Mouse (Mus musculus) embryonic facial prominence, embryonic 14.5 days (tissue): ENCODE data around the gene E4f1. TPM values are rescaled to one million over a fixed set of nuclear protein-coding genes. Genes with fewer than 3 reads are reported as not detected.
"Not testable (repeated sequence)": the region's sequence is repeated elsewhere in the genome, so short reads cannot be mapped to it uniquely, and the experiment has no call there.

Experiments used
- ATAC-seq: fragments of 200-750 bp; cut with Nextera tagmentation; 2 replicates; pipeline ENCODE4 v1.8.0; 2017; ENCODE audit warnings: low read depth, moderate number of reproducible peaks, moderate TSS enrichment
- DNase-seq: peaks from one replicate; pipeline ENCODE4 v3.0.0-alpha.2; 2015; ENCODE audit warnings: low spot score
- H3K27ac ChIP-seq: fragments of 300-500 bp; sonication (generic); replicated peaks from 2 replicates; pipeline ENCODE4 v1.5.1; 2014; ENCODE audit warnings: low read depth, mild to moderate bottlenecking, low read length, moderate library complexity
- H3K27me3 ChIP-seq: fragments of 300-500 bp; sonication (generic); replicated peaks from 2 replicates; pipeline ENCODE4 v1.6.1; 2014; ENCODE audit warnings: low read length; ENCODE audit not compliant: control insufficient read depth, insufficient read depth
- H3K36me3 ChIP-seq: fragments of 300-500 bp; sonication (generic); 2 replicates; pipeline ENCODE4 v1.6.1; 2014; ENCODE audit warnings: low read length, mixed read lengths; ENCODE audit not compliant: control insufficient read depth, insufficient read depth
- H3K4me1 ChIP-seq: fragments of 300-500 bp; sonication (generic); 2 replicates; pipeline ENCODE4 v1.6.1; 2014; ENCODE audit warnings: antibody characterized with exemption, low read length; ENCODE audit not compliant: control insufficient read depth, insufficient read depth
- H3K4me2 ChIP-seq: fragments of 300-500 bp; sonication (generic); 2 replicates; pipeline ENCODE4 v1.6.1; 2014; ENCODE audit warnings: low read depth, mild to moderate bottlenecking, low read length, moderate library complexity, mixed read lengths
- H3K4me3 ChIP-seq: fragments of 300-500 bp; sonication (generic); 2 replicates; pipeline ENCODE4 v1.5.1; 2014; ENCODE audit warnings: low read depth, mild to moderate bottlenecking, low read length
- H3K9ac ChIP-seq: fragments of 300-500 bp; sonication (generic); 2 replicates; pipeline ENCODE4 v1.6.1; 2014; ENCODE audit warnings: low read depth, mild to moderate bottlenecking, low read length, moderate library complexity, mixed read lengths
- H3K9me3 ChIP-seq: fragments of 300-500 bp; sonication (generic); 2 replicates; pipeline ENCODE4 v1.6.1; 2016; ENCODE audit warnings: low read length; ENCODE audit not compliant: control insufficient read depth
- WGBS: fragments of 180-500 bp; shearing (Covaris S2); extraction: QIAGEN DNeasy Blood & Tissue Kit; methylation state at CpG from one replicate; pipeline ENCODE4 v1.1.7; 2014; 5-methylcytosine and 5-hydroxymethylcytosine counted together
- polyA plus RNA-seq: library from polyadenylated mRNA; unstranded; fragments of >200 nt; fragmentation: Nextera tagmentation; extraction: Ambion mirVana; gene quantifications from 2 replicates; pipeline ENCODE4 v1.2.1, GENCODE M21; 2014

Gene E4f1
- polyA plus RNA-seq, 1 experiment from 2014 or later, result 13.3 TPM

DNA sequence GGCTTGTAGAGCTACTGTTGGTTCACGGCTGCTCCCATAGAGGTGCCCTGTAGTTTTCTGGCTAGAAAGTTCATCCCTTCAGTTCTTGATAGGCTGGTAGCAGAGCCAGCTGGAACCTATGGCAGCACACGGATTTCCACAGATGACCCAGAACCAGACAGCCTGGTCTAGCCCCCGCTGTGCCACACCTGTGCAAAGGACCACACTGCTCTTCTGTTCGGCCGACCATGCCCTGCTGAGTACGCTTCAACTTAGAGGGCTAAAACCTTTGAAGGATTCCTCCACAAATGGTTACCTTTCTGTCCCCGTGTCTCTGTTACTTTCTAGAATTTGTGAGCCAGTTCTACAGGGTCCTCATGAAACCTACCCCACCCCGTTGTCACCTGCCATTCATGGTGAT lies 44.8 kb downstream of the E4f1 start:
- H3K9me3 ChIP-seq, H3K4me3 ChIP-seq, H3K9ac ChIP-seq, H3K27ac ChIP-seq, ATAC-seq, H3K4me1 ChIP-seq, H3K27me3 ChIP-seq, DNase-seq, H3K4me2 ChIP-seq: not testable (repeated sequence)
- H3K36me3 ChIP-seq, result peaks cover 52% of the 10 kb centered on the region
- WGBS, result 93% methylated on average over 4 of the region's 8 CpGs

DNA sequence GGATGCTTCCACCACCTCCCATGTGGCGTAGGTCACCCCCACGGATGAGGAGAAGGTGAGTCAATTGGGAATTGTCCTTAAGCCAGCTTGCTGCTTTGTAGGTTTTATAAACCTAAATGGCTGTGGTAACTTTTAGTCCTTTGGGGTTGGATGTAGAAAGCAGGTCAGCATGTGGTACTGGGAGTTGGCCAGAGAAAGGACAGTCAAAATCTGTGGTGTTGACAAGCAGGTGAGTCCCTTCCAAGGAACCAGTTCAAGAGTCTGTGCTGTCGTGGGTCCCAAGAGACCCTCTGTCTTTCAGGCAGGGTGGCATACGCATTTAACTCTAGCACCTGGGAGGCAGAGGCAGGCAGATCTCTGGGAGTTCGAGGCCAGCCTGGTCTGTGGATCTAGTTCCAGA lies 45.6 kb downstream of the E4f1 start:
- Histone ChIP-seq H3K4me3 (no peak overlapping the region), H3K4me1 (peaks cover 4% of the 10 kb centered on the region)
- no peak for DNase-seq

DNA sequence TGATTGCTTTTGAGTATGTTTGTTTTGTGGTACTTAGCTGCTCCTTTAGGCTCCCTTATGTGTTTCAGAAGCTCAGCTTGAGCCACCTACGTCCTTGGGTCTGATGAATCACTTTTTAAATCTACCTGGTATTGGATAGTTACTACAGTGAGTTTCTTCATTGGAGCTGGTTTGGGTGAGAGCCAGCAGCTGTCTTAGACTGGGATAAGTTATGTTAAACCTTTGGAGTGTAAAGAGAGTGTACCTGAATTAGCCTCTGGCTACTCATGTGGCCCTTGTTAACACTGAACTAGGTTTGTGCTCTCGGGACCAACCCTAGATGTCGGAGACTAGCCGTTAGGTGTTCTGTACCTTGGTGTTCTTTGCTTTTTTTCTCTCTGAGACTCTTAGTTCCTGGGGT lies 47.0 kb downstream of the E4f1 start:
- ATAC-seq, result no peak
- no peak for DNase-seq
- no peak overlapping the region for H3K9ac ChIP-seq
- no peaks in the 10 kb centered on the region for H3K27me3 ChIP-seq
- H3K36me3 ChIP-seq, result peaks cover 74% of the 10 kb centered on the region
- H3K4me1 ChIP-seq, result peaks cover 4% of the 10 kb centered on the region
- no peak overlapping the region for H3K27ac ChIP-seq
- no peak overlapping the region for H3K4me3 ChIP-seq
- no peaks in the 10 kb centered on the region for H3K9me3 ChIP-seq
- WGBS, result 85% methylated on average over 4 of the region's 4 CpGs
- no peak overlapping the region for H3K4me2 ChIP-seq

More for the DNA sequence above, 45.6 kb downstream of the E4f1 start:
- no peak overlapping the region for H3K4me2 ChIP-seq
- H3K9me3 ChIP-seq, result no peaks in the 10 kb centered on the region
- H3K36me3 ChIP-seq, result peaks cover 61% of the 10 kb centered on the region
- no peak overlapping the region for H3K9ac ChIP-seq
- no peaks in the 10 kb centered on the region for H3K27me3 ChIP-seq
- ATAC-seq, result no peak
- 85% methylated on average over 5 of the region's 5 CpGs for WGBS
- H3K27ac ChIP-seq, result no peak overlapping the region

DNA sequence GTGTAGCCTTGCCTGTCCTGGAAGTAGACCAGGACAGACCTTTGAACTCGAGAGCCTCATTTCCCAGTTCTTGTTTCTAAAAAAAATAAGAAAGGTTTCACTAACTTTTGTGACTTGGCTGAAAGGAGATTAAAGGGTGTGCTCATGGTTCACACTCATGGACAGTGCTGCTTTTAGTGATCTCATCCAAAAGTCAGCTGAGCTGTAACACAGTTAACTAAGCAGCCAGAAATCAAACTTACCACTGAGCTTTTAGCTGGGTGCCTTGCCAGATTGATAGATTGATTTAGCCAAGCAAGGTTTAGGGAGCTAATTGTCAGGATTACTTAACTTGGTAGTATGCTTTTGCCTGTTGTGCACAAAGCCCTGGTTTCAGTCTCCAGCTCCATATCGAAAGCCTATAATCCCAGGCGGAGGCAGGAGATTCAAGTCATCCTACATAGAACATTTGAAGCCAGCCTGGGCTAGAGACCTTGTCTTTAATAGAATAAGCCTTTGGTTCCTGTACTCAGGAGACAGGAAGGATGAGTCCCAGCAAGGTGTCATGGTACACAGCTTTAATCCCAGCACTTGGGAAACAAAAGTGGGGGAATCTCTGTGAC lies 54.0 kb downstream of the E4f1 start:
- no peak for DNase-seq
- Histone ChIP-seq H3K27ac (no peak overlapping the region; the same call in 1 of the 2 replicates), H3K36me3 (peaks cover 54% of the 10 kb centered on the region)

DNA sequence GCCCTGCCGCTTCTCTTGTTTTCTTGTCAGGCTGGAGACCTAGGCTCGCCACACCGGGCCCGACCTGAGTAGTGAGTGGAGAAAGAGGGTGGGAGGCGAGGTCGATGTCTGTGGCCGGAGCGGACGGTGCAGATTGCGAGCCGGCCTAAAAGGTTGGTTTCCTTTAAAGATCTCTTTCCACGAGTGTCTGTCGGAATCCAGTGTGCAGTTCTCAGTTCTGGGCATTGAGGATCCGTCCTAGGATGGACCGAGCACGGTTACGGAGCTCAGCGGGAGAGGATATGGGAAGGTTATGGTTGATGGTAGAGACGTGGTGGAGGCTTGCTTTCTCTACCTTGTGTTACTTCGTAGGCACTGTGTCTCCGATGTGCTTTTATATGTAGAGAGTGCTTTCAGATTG lies 55.1 kb downstream of the E4f1 start:
- H3K4me3 ChIP-seq, result peak overlapping the region; percentile 86
- peak overlapping the region; percentile 88 for H3K27ac ChIP-seq
- ATAC-seq, result no peak
- WGBS, result under 1% methylated on average over 21 of the region's 21 CpGs
- peaks cover 16% of the 10 kb centered on the region for H3K4me1 ChIP-seq
- peaks cover 54% of the 10 kb centered on the region for H3K36me3 ChIP-seq
- DNase-seq, result no peak
- H3K4me2 ChIP-seq, result peak overlapping the region; percentile 81
- H3K27me3 ChIP-seq, result no peaks in the 10 kb centered on the region
- no peaks in the 10 kb centered on the region for H3K9me3 ChIP-seq
- H3K9ac ChIP-seq, result peak overlapping the region; percentile 97

More for the DNA sequence above, 54.0 kb downstream of the E4f1 start:
- Histone ChIP-seq H3K4me1 (peaks cover 16% of the 10 kb centered on the region), H3K27me3 (no peaks in the 10 kb centered on the region), H3K4me2 (peak overlapping the region; percentile 81), H3K4me3 (peak overlapping the region; percentile 86), H3K9me3 (no peaks in the 10 kb centered on the region), H3K9ac (peak overlapping the region; percentile 97)
- WGBS, result 89% methylated on average over 3 of the region's 3 CpGs
- no peak for ATAC-seq

DNA sequence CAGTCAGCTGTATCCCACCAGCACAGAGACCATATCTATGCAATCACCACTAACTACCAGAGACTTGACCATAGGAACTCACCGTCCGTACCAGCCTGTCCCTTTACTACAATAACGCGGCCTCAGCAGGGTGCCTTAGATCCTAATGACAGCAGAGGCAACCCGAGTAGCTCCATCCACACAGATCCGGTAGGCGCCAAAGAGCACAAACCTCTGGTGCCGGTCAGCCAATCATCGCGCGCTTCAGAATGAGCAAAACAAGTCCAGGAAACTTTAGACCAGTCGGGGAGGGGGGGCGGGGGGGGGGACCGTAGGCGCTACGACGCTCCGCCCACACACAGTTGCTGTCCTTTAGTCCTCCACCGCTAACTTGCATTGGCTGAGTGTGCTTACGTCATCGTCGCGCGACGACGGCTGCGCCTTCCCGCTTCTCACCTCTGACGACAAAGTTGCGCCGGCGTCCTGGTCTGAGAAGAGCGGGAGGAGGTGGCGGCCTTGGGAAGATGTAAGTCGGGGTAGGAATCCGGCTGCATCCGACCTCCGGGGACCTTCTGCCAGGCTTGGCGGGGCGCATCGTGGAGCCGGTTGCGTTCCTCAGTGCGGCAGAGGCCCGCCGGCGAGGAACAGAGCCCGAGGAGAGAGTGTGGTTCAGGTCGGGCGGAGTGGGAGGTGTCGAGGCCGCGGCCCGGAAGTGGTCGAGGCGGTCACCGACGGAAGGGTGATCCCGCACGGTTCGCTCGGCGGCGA lies 55.7 kb downstream of the E4f1 start, which contains the start of gene Rnps1:
Rnps1 (plus strand) TSS at position 336 of the 747 bp plus-strand sequence.
- ATAC-seq, result peak; percentile 95
- H3K36me3 ChIP-seq, result peaks cover 54% of the 10 kb centered on the region

DNA sequence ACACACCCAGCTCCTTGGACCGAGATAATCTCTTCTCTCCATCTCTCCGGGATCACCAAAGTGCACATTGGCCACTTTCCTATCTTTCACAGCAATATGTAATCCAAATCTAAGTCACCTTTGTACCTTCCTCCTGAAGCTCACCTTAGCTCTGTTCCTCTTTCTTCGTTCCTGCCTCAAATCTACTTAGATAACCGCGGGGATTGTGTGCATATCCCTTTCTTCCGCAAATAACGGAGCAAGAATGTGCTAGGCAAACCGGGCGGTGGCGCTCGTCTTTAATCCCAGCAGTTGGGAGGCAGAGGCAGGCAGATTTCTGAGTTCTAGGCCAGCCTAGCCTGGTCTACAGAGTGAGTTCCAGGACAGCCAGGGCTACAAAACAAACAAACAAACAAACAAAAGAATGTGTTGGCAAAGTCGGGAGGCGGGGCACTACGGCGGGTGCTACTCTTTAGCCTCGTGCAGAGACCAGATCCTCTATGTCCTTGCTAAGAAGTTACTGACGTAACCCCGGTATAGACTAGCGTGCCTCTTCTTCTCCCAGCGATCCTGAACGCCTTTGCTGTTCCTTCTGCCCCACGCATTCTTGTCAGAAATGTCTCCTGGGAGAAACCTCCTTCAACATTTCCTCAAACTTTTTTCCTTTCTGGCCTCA lies 56.4 kb downstream of the E4f1 start:
- H3K36me3 ChIP-seq, result peaks cover 54% of the 10 kb centered on the region
- WGBS, result 31% methylated on average over 22 of the region's 22 CpGs
- no peaks in the 10 kb centered on the region for H3K9me3 ChIP-seq
- DNase-seq (peak; percentile 20), ATAC-seq (peak; percentile 20)
- peaks cover 16% of the 10 kb centered on the region for H3K4me1 ChIP-seq
- H3K9ac ChIP-seq, result peak overlapping the region; percentile 97
- H3K27ac ChIP-seq, result peak overlapping the region; percentile 86
- H3K4me2 ChIP-seq, result peak overlapping the region; percentile 64
- no peaks in the 10 kb centered on the region for H3K27me3 ChIP-seq
- peak overlapping the region; percentile 86 for H3K4me3 ChIP-seq

More for the DNA sequence above, 55.7 kb downstream of the E4f1 start, which contains the start of gene Rnps1:
- peak; percentile 99 for DNase-seq
- Histone ChIP-seq H3K27ac (peak within 1 kb of the TSS; percentile 88), H3K4me1 (peaks cover 16% of the 10 kb centered on the region), H3K9ac (peak within 1 kb of the TSS; percentile 97), H3K27me3 (no peaks in the 10 kb centered on the region), H3K9me3 (no peaks in the 10 kb centered on the region), H3K4me3 (peak within 1 kb of the TSS; percentile 86), H3K4me2 (peak within 1 kb of the TSS; percentile 81)
- WGBS, result 1% methylated on average over 43 of the region's 64 CpGs

DNA sequence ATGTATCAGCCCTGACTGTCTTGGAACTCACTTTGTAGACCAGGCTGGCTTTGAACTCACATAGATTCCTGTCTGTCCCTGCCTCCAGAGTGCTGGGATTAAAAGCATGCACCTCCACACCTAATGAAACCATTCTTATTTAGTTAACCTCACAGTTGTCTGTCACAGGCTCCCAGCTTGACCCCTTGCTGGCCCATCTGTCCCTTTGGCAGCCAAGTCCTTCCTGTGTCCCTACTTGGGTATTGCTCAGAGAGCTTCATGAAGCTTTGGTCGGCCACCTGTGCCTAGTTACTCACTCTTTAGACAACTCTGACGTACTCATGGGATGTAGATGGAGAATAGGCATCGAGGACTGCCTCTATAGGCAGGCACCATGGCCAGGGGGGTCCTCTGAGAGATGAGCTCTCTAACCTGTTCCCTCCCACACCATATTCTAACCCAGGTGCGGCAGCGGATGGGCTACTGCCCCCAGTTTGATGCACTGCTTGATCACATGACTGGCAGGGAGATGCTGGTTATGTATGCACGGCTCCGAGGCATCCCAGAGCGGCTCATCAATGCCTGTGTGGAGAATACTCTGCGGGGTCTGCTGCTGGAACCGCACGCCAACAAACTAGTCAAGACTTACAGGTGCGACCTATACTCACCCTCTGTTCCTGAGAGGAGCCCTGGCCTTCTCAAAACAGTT lies 62.9 kb downstream of the E4f1 start:
- Histone ChIP-seq H3K4me3 (no peak overlapping the region), H3K9me3 (no peaks in the 10 kb centered on the region), H3K4me1 (no peaks in the 10 kb centered on the region), H3K27me3 (no peaks in the 10 kb centered on the region), H3K36me3 (peaks cover 58% of the 10 kb centered on the region), H3K4me2 (no peak overlapping the region), H3K27ac (no peak overlapping the region), H3K9ac (no peak overlapping the region)
- DNase-seq (no peak), ATAC-seq (no peak)
- WGBS, result 86% methylated on average over 12 of the region's 12 CpGs
